Mouse (Mus musculus) right cerebral cortex, postnatal 10 days (tissue): Measurements from ENCODE around the gene Gm20422.

Experiments
- DNase-seq, 2 experiments: peaks; one replicate each; pipeline ENCODE4 v3.0.0; 2021; ENCODE audit warnings: low spot score in 2 of 2

Gene Gm20422

DNA sequence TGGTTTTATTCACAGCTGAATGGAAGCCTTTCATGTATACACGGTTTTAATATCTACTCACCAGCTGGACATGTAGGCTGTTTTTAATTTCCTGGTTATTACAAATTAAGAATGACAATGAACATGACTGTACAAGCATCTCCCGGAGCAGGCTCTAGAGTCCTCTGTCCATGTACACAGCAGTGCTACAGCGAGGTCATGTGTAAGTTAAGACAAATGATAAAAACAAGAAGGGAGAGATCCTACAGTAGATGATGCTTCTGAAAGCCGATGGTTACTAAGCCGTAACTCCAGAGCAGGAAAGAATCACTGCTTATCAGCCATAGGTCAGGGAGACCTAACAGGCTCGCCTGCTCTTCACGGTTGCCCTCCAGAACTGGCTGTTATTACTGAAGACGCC lies 61.2 kb downstream of the Gm20422 start:
- no peak for DNase-seq

DNA sequence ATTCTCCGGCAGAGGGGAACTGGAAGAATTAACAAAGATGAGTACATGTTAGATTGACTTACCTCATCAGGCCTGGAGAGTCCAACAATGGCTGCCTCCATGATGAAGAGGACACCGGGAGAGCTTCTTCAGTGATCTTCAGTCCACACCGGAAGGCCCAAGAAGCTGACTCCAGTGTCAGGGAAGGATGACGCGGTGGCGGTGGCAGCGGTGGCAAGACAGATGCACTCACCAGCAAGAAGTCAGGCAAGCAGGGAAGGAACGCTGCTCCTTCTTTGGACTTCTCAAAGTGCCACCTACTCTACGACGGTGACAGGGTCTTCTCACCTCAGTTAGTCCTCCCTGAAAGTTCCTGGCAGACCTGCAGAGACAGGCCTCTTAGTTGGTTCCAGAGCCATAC lies 64.1 kb downstream of the Gm20422 start, which contains the start of gene Zfp869:
Gene Zfp869, minus strand, starts transcription at position 101 of the 400 bp plus-strand sequence.
- DNase-seq, result peak in 1 of 2 experiments; percentile 13

DNA sequence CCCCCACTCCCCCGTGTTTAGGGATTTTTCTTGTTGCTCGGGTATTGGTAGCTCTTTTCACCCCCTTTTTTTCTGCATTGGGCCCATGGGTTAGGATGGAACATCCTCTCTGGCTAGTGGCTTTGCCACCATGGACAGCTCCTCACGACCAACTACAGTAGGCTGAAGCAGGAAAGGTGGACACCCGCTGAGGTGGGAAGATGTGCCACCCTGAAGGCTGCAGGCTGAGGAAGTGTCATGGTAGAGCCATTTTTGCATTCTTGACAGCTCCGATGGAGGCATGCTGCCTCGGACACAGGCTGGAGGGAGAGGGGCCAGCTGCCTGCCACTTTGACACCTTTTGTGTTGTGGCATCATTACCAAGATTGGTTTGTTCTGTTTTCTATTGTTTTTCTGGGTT lies 72.9 kb downstream of the Gm20422 start:
- no peak for DNase-seq
